Mouse (Mus musculus) lung, adult 2 months (tissue): ENCODE measurements at regions not wholly inside any gene's neighbourhood (a gene's known extent, or its start where the extent isn't known, plus 50 kb on each side); places are given as distances from the start of the nearest gene placed in this dataset.

Experiments
- CTCF ChIP-seq: fragments of 200-500 bp; IDR thresholded peaks from 2 replicates; pipeline ENCODE4 v1.5.1; 2011; ENCODE audit warnings: mild to moderate bottlenecking, low read length, control low read depth; ENCODE audit not compliant: insufficient read depth
- POLR2A ChIP-seq: fragments of 200-500 bp; IDR thresholded peaks from 2 replicates; pipeline ENCODE4 v1.6.1; 2011; ENCODE audit warnings: low read depth, mild to moderate bottlenecking, control low read depth, low read length, borderline replicate concordance; ENCODE audit errors: extremely low read depth

DNA sequence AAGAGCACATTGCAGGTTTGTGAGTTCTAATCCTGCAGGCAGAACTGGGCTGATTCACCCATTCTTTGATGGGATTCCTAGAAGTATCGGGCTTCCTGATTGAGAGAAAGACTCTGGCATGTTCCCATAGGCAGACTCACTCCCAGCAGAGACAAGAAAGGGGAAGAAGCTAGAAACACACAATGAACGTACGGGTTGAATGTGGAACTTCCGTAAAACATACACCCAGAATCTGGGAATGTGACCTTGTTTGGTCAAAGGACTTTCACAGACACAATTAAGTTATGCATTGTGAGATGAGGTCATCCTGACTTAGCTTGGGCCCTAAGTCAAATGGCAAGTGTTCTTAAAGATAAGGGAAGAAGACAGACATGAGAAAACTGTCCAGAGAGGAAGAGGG, 86.6 kb upstream of the Klf3 start:
- TF ChIP-seq CTCF (no peak), POLR2A (no peak)
